Mouse (Mus musculus) myocyte (in vitro differentiated cells): ENCODE results near the gene Neu2.

Experiments used
- CEBPB ChIP-seq: IDR thresholded peaks from 2 replicates; pipeline ENCODE4 v1.6.1; 2011; ENCODE audit warnings: mild to moderate bottlenecking, moderate library complexity; ENCODE audit not compliant: poor library complexity, insufficient read depth, severe bottlenecking
- E2F4 ChIP-seq: IDR thresholded peaks from one replicate; pipeline ENCODE4 v1.6.1; 2011; ENCODE audit warnings: mild to moderate bottlenecking, control low read depth, moderate library complexity; ENCODE audit not compliant: insufficient read depth
- MAX ChIP-seq: IDR thresholded peaks from one replicate; pipeline ENCODE4 v1.6.1; 2011; ENCODE audit warnings: low read depth, mild to moderate bottlenecking, control low read depth
- POLR2A ChIP-seq: IDR thresholded peaks from one replicate; pipeline ENCODE4 v1.6.1; 2011; ENCODE audit warnings: low read depth, mild to moderate bottlenecking, control low read depth, moderate library complexity; ENCODE audit not compliant: insufficient read length
- POLR2AphosphoS2 ChIP-seq: IDR thresholded peaks from one replicate; pipeline ENCODE4 v1.6.1; 2011; ENCODE audit warnings: low read depth, control low read depth; ENCODE audit not compliant: insufficient read length

DNA sequence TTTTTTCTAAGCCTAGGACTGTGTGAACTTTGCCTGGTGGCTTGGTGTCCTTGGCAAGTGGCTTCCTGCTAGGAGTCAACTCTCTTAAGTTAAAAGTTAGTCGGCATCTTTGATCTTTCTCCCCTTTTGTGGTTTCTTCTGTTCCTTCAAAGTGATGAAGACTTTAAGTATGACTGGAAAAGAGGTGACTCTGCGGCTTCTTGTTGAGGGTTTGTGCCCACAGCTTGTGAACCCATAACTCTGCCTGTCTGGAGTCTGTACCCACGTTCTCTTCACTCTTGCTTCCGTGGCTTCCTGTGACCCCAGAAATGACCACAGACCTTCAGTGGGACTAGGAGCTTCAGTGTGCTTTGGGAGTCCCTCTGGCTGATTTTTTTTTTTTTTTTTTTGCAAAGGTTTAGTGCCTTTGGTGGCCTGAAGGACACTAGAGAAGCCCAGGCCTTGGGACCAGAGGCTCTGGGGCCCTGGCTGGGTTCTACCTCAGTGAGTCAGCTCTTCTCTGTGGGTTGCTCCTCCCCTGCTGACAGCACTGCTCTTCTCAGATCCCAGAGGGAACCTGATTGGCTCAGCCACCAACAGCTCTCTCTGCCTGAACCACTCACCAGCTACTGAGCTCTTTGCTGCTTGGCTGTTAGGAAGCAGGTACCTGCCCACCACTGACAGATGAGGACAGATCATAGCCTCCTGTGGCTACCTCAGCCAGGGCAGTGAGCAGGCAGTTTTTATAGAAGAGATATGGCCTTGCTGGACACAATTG is 127.6 kb downstream of the Neu2 start:
- TF ChIP-seq MAX, result no peak
- TF ChIP-seq POLR2A, result no peak
- no peak for TF ChIP-seq POLR2AphosphoS2
- TF ChIP-seq E2F4, result no peak
- TF ChIP-seq CEBPB, result no peak
